Mouse (Mus musculus) heart, embryonic 15.5 days (tissue): Measurements from ENCODE around the gene Stx8. TPM values are rescaled to one million over a fixed set of nuclear protein-coding genes. Genes with fewer than 3 reads are reported as not detected.
A peak's percentile ranks its signal among the peaks of the same experiment; 100 is the strongest.

Experiments used
- ATAC-seq: fragments of 200-750 bp; cut with Nextera tagmentation; replicated peaks from 2 replicates; pipeline ENCODE4 v1.8.0; 2017; ENCODE audit warnings: low read depth, moderate TSS enrichment; ENCODE audit not compliant: insufficient number of reproducible peaks, insufficient read depth, low FRiP score
- H3K27ac ChIP-seq: fragments of 300-500 bp; sonication (generic); 2 replicates; pipeline ENCODE4 v1.5.1; 2015; ENCODE audit warnings: mild to moderate bottlenecking, inconsistent platforms
- H3K27me3 ChIP-seq: fragments of 300-500 bp; sonication (generic); 2 replicates; pipeline ENCODE4 v1.6.1; 2015; ENCODE audit warnings: inconsistent platforms
- H3K36me3 ChIP-seq: fragments of 300-500 bp; sonication (generic); 2 replicates; pipeline ENCODE4 v1.6.1; 2015; ENCODE audit warnings: mild to moderate bottlenecking, inconsistent platforms
- H3K4me1 ChIP-seq: fragments of 300-500 bp; sonication (generic); replicated peaks from 2 replicates; pipeline ENCODE4 v1.6.1; 2015; ENCODE audit warnings: inconsistent platforms
- H3K4me2 ChIP-seq: fragments of 300-500 bp; sonication (generic); 2 replicates; pipeline ENCODE4 v1.6.1; 2015; ENCODE audit warnings: inconsistent platforms, mild to moderate bottlenecking, moderate library complexity
- H3K4me3 ChIP-seq: fragments of 300-500 bp; sonication (generic); 2 replicates; pipeline ENCODE4 v1.5.1; 2015; ENCODE audit warnings: mild to moderate bottlenecking, inconsistent platforms
- H3K9ac ChIP-seq: fragments of 300-500 bp; sonication (generic); 2 replicates; pipeline ENCODE4 v1.6.1; 2015; ENCODE audit warnings: mild to moderate bottlenecking, inconsistent platforms
- H3K9me3 ChIP-seq: fragments of 300-500 bp; sonication (generic); replicated peaks from 2 replicates; pipeline ENCODE4 v1.6.1; 2016; ENCODE audit warnings: inconsistent platforms
- WGBS: fragments of 180-500 bp; shearing (Covaris S2); methylation state at CpG from one replicate; pipeline ENCODE4 v1.1.7; 2015; ENCODE audit warnings: mixed read lengths; 5-methylcytosine and 5-hydroxymethylcytosine counted together
- polyA plus RNA-seq: library from polyadenylated mRNA; unstranded; fragments of >200 nt; fragmentation: Nextera tagmentation; extraction: Ambion mirVana; gene quantifications from 2 replicates; pipeline ENCODE4 v1.2.1, GENCODE M21; 2015

Gene Stx8
- polyA plus RNA-seq, 1 experiment from 2014 or later, result 61.7 TPM

DNA sequence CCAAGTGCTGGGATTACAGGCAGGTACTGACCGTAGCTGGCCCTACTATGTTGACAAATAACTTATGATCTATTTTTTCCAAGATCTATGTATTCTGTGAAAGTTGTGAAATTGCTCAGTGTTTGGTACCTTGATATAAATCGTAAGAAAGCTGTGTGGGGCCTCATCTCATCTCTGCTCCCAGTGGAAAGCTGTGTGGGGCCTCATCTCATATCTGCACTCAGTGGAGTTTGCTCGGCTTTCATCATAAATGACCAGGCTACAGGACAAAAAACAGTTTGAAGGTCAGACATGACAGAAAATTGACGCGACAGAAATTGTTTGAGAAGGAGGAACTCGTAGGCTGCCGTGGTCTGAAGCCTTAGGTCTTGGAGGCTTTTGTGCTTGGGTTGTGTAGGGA lies 56.0 kb downstream of the Stx8 start:
- ATAC-seq, result no peak
- no peak overlapping the region for H3K4me2 ChIP-seq
- H3K9ac ChIP-seq, result no peak overlapping the region
- peaks cover 24% of the 10 kb centered on the region for H3K4me1 ChIP-seq
- H3K9me3 ChIP-seq, result no peaks in the 10 kb centered on the region
- 89% methylated on average over 7 of the region's 7 CpGs for WGBS
- no peaks in the 10 kb centered on the region for H3K27me3 ChIP-seq
- H3K4me3 ChIP-seq, result no peak overlapping the region
- no peaks in the 10 kb centered on the region for H3K36me3 ChIP-seq
- no peak overlapping the region for H3K27ac ChIP-seq

DNA sequence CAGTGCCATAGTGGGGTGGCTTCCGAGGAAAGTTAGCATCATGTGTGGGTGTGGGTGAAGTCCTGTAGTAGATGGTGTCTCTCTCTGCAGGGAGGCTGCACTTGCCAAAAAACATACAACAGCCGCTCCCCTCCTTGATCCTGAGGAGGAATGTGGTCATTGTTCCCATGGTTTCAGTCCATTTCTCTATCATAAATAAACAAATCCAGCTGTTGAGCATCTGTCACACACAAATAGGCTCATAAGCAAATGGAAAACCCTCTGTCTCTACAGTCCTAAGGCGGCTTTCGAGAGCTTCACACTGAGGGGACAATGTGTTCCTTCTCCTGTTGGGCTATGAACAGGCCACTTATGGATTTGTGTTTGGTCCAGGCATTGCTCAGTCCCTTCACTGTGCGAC lies 56.9 kb downstream of the Stx8 start:
- Histone ChIP-seq H3K4me3 (no peak overlapping the region), H3K9ac (no peak overlapping the region), H3K4me1 (peaks cover 24% of the 10 kb centered on the region), H3K9me3 (no peaks in the 10 kb centered on the region), H3K36me3 (no peaks in the 10 kb centered on the region), H3K4me2 (no peak overlapping the region), H3K27ac (peak overlapping the region; percentile 8; the same call in 1 of the 2 replicates), H3K27me3 (no peaks in the 10 kb centered on the region)
- WGBS, result 46% methylated on average over 5 of the region's 5 CpGs
- ATAC-seq, result peak; percentile 62

DNA sequence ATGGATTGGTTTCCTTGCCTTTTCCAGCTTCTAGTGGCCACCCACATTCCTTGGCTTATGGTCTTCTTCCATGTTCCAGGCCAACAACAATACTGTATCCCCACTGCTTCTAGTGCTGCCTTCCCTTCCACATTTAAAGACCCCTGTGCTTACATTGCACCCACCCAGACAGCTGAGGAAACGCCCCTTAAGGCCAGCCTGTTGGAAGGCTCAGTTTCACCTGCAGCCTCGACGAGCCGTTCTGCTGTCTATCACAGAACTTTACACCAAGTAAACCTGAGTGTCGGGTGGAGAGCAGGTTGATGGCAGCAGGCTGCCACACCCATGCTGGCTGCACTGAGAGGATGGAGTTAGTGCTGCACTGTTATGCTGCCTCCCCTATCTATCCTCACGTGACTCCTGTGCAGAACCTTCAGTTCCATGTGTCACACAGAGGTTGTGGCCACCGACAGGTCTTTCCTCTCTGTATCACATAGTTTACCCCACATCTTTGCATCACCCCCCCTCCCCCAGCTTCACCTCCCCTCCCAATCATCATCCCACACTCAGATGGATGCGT lies 57.9 kb downstream of the Stx8 start:
- Histone ChIP-seq H3K9ac (no peak overlapping the region), H3K4me1 (peaks cover 20% of the 10 kb centered on the region), H3K4me3 (no peak overlapping the region), H3K36me3 (no peaks in the 10 kb centered on the region), H3K9me3 (no peaks in the 10 kb centered on the region), H3K27ac (no peak overlapping the region), H3K27me3 (no peaks in the 10 kb centered on the region), H3K4me2 (no peak overlapping the region)
- 42% methylated on average over 8 of the region's 8 CpGs for WGBS
- no peak for ATAC-seq

DNA sequence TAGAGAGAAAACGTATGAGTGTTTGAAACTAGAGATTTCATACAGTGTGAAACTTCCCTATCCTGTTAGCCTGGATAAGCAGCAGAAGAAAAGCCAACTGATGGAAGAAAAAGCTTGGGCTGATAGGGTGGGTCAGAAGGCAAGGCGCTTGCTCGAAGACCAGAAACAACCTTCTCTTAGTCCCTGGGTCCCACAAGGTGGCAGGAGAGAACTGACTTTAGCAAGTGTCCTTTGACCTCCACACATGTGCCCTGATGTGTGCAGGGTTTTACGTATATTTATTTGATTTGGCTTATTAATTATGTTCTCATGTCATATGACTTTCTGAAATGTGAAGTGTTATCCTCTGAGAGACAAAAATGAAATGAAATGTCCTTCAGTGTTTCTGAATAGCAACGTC lies 60.6 kb downstream of the Stx8 start:
- Histone ChIP-seq H3K27me3 (no peaks in the 10 kb centered on the region), H3K4me3 (no peak overlapping the region), H3K36me3 (no peaks in the 10 kb centered on the region), H3K9ac (no peak overlapping the region), H3K4me1 (peaks cover 17% of the 10 kb centered on the region), H3K27ac (no peak overlapping the region), H3K4me2 (no peak overlapping the region), H3K9me3 (no peaks in the 10 kb centered on the region)
- ATAC-seq, result no peak
- 84% methylated on average over 5 of the region's 5 CpGs for WGBS

DNA sequence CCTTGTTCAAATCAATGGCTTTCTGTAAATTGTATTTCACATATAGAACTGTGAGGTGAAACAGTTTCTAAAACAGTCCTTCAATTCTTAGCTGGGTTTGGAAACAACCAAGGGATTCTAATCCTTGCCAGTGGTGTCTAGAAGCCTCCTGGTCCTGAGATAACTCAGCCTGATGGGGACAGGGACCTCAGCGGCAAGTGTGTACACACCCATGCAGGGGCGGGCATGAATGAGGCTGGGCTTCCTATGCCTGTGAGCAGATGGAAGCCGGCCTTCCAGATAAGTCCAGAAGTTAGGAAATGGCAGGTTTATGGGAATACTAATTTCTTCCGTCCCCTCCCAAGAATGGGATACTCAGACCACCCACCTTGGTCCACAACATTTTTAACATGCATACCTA lies 63.1 kb downstream of the Stx8 start:
- no peaks in the 10 kb centered on the region for H3K27me3 ChIP-seq
- no peak overlapping the region for H3K9ac ChIP-seq
- 58% methylated on average over 4 of the region's 4 CpGs for WGBS
- H3K4me1 ChIP-seq, result 0 out of 2 replicates have a peak, but pooled peaks cover 4% of the 10 kb centered on the region
- ATAC-seq, result no peak
- H3K9me3 ChIP-seq, result no peaks in the 10 kb centered on the region
- H3K36me3 ChIP-seq, result no peaks in the 10 kb centered on the region
- no peak overlapping the region for H3K27ac ChIP-seq
- no peak overlapping the region for H3K4me3 ChIP-seq
- H3K4me2 ChIP-seq, result no peak overlapping the region

DNA sequence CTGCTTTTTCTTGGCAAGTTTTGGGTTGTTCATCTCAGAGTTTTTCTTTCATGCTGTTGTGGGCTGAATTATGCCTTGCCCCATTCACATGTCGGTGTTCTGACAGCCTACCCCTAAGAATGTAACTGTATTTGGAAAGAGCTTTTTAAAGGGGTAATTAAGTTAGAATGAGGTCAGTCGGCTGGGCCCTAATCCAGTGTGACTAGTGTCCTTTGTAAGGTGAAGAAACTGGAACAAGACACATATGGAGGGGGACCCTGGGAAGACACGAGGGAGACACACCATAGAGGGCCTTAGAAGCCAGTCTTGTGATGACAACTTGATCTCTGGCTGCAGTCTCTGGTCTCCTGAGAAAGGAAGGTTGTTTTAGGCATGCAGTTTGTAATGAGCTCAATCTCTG lies 63.9 kb downstream of the Stx8 start:
- H3K4me2 ChIP-seq, result no peak overlapping the region
- H3K9me3 ChIP-seq, result no peaks in the 10 kb centered on the region
- no peak overlapping the region for H3K9ac ChIP-seq
- no peak overlapping the region for H3K27ac ChIP-seq
- H3K36me3 ChIP-seq, result no peaks in the 10 kb centered on the region
- ATAC-seq, result no peak
- 0 out of 2 replicates have a peak, but pooled peaks cover 4% of the 10 kb centered on the region for H3K4me1 ChIP-seq
- no peaks in the 10 kb centered on the region for H3K27me3 ChIP-seq
- no peak overlapping the region for H3K4me3 ChIP-seq
- WGBS, result 44% methylated on average over 3 of the region's 3 CpGs

DNA sequence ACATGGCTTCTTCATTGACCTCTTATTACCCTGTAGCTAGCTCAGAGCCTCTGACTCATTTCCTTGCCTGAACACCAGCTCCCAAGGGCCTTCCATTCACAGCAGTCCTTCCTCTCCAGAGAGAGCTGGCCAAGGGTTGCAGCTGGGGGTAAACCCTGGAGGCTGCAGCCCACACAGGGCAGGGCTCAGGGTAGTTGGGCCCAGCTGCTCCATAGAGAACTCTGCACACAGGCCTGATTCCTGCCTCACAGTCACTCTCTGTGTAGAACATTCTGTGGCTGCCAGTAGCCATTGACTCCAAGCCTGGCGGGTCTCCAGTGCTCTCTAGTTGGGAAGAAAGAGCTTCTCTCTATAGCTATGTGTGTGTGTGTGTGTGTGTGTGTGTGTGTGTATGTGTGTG lies 64.8 kb downstream of the Stx8 start:
- Histone ChIP-seq H3K4me2 (no peak overlapping the region), H3K27ac (no peak overlapping the region), H3K27me3 (no peaks in the 10 kb centered on the region), H3K4me1 (0 out of 2 replicates have a peak, but pooled peaks cover 4% of the 10 kb centered on the region), H3K36me3 (no peaks in the 10 kb centered on the region), H3K9me3 (no peaks in the 10 kb centered on the region), H3K9ac (no peak overlapping the region), H3K4me3 (no peak overlapping the region)
- ATAC-seq, result 0 out of 2 replicates have a peak, but pooled peaks have one; percentile 55
- WGBS, result 71% methylated on average over 1 of the region's 1 CpGs

DNA sequence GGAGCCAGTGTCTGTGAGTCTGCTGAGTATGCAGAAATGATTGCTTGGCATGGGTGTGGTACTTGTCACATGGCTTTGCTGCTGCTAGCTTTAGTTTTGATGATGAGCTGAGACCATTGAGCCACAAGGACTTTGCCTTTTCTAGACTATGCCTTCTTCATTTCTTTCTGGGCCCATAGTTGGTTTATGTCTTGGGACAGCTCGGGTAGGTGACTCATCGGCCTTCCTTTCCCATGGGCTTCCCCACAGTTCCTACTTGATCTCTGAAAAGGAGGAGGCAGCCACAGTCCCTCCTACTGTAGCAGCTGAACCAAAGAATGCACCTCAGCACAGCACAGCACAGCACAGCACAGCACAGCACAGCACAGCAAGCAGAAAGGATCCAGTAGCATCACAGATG lies 66.5 kb downstream of the Stx8 start:
- Histone ChIP-seq H3K27me3 (no peaks in the 10 kb centered on the region), H3K4me1 (peaks cover 4% of the 10 kb centered on the region; the same call in 1 of the 2 replicates), H3K4me3 (no peak overlapping the region), H3K4me2 (no peak overlapping the region), H3K27ac (no peak overlapping the region), H3K9ac (no peak overlapping the region), H3K9me3 (no peaks in the 10 kb centered on the region), H3K36me3 (no peaks in the 10 kb centered on the region)
- no peak for ATAC-seq
- WGBS, result 63% methylated on average over 2 of the region's 2 CpGs

DNA sequence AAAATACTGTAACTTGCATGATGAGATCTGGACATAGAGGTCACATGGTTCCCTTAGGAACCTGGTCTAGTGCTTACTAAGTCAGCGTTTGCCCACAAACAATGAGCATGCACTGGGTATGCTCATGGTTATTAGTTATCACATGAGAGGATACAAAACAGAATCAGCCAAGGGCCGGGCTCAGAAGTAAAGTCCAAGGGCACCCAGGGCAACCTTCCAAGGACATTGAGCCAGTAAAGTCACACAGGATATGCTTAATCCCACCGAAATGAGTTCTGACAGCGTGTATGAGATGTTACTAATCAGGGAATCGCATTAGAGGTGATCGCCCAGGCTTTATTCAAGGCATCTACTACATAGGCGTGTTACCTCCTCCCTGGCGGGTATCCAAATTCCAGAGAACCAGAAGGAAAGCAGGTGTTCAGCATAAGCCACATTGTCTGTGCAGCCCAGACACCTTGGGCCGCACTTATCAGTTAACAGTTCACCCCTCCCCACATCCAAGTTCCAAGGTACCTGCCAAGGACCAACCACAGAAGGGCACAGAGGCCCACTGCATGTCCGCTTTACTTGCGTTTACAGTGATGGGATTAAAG lies 67.4 kb downstream of the Stx8 start:
- ATAC-seq, result no peak
- no peaks in the 10 kb centered on the region for H3K36me3 ChIP-seq
- no peak overlapping the region for H3K4me2 ChIP-seq
- H3K4me3 ChIP-seq, result no peak overlapping the region
- H3K4me1 ChIP-seq, result peaks cover 4% of the 10 kb centered on the region; the same call in 1 of the 2 replicates
- H3K9me3 ChIP-seq, result no peaks in the 10 kb centered on the region
- no peak overlapping the region for H3K27ac ChIP-seq
- WGBS, result 80% methylated on average over 11 of the region's 11 CpGs
- H3K27me3 ChIP-seq, result no peaks in the 10 kb centered on the region
- no peak overlapping the region for H3K9ac ChIP-seq

DNA sequence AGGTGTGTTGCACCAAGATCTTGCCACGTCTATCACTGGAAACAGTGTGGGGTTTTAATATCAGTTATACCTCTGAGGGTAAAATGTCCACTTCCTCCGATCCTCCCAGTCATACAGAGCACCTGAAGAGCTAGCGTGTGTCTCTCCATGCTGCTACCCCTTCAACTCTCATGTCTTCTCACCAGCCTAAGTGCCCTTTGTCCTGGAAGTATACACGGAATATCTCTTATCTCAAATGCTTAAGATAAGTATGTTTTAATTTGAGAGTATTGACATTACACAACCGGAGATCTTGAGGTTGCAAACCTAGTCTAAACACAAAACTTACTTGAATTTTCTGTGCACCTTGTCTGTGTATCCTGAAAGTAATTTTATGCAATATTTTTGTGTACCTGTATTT lies 68.4 kb downstream of the Stx8 start:
- H3K4me3 ChIP-seq, result no peak overlapping the region
- no peaks in the 10 kb centered on the region for H3K9me3 ChIP-seq
- no peak for ATAC-seq
- 60% methylated on average over 5 of the region's 5 CpGs for WGBS
- H3K9ac ChIP-seq, result no peak overlapping the region
- H3K36me3 ChIP-seq, result no peaks in the 10 kb centered on the region
- H3K4me2 ChIP-seq, result no peak overlapping the region
- peaks cover 4% of the 10 kb centered on the region; the same call in 1 of the 2 replicates for H3K4me1 ChIP-seq
- H3K27ac ChIP-seq, result no peak overlapping the region
- H3K27me3 ChIP-seq, result no peaks in the 10 kb centered on the region

DNA sequence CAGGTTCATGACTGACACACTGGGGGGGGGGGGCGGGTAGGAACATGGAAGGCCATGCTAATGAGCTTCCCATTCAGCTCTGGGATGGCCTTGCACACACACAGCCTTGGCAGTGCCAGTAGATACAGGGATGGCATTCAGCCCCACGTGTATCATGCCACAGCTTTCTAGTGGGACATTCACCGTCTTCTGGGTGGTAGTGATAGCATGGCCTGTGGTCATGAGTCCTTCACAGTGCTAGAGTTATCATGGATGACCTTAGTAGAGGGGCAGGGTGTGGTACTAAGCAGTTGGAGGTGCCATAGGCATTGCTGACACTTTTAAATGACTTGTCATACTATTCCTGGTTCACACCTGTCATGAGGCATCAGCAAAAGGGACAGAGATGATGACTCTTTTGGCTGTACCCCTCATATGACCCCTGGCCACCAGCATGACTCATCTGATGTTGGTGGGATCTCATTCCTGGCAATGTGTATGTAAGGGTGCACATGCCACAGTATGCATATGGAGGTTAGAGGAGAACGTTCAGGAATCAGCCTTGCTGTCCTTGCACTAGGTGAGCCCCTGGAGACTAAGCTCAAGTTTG lies 69.4 kb downstream of the Stx8 start:
- no peak for ATAC-seq
- no peaks in the 10 kb centered on the region for H3K9me3 ChIP-seq
- WGBS, result 79% methylated on average over 4 of the region's 4 CpGs
- H3K4me2 ChIP-seq, result no peak overlapping the region
- peaks cover 4% of the 10 kb centered on the region; the same call in 1 of the 2 replicates for H3K4me1 ChIP-seq
- no peak overlapping the region for H3K4me3 ChIP-seq
- no peaks in the 10 kb centered on the region for H3K27me3 ChIP-seq
- H3K9ac ChIP-seq, result no peak overlapping the region
- no peaks in the 10 kb centered on the region for H3K36me3 ChIP-seq
- H3K27ac ChIP-seq, result no peak overlapping the region
